Mouse (Mus musculus): ENCODE data around the gene Gm28308.

Gene Gm28308

GRCm38 (mm10) chr6:52167736-52168161 is 45.4 kb downstream of the Gm28308 start:
- DNase-seq (ENCODE audit: low spot score in 2 of 2) = no peak

- no peak for DNase-seq (ENCODE audit: low spot score in 2 of 2)
Measured at GRCm38 (mm10) chr6:52167176-52167575, 46.0 kb downstream of the Gm28308 start.

GRCm38 (mm10) chr6:52166431-52167077 is 46.6 kb downstream of the Gm28308 start:
- DNase-seq (ENCODE audit: low spot score in 2 of 2) = no peak

GRCm38 (mm10) chr6:52165441-52166370 is 47.4 kb downstream of the Gm28308 start:
- DNase-seq (ENCODE audit: low spot score in 2 of 2) = no peak

GRCm38 (mm10) chr6:52164626-52165440 is 48.3 kb downstream of the Gm28308 start, which contains the start of gene Hoxa2:
Hoxa2 (minus strand) TSS chr6:52164831.
- DNase-seq (ENCODE audit: low spot score in 2 of 2) = no peak

GRCm38 (mm10) chr6:52164051-52164625 is 49.0 kb downstream of the Gm28308 start:
- DNase-seq (ENCODE audit: low spot score in 2 of 2) = no peak

- DNase-seq (ENCODE audit: low spot score in 2 of 2) = no peak
Measured at GRCm38 (mm10) chr6:52163366-52164031, 49.6 kb downstream of the Gm28308 start.

GRCm38 (mm10) chr6:52162611-52163365 is 50.4 kb downstream of the Gm28308 start:
- no peak for DNase-seq (ENCODE audit: low spot score in 2 of 2)

GRCm38 (mm10) chr6:52162093-52162380 is 51.1 kb downstream of the Gm28308 start:
- DNase-seq (ENCODE audit: low spot score in 2 of 2) = no peak

- no peak for DNase-seq (ENCODE audit: low spot score in 2 of 2)
Measured at GRCm38 (mm10) chr6:52161336-52162092, 51.6 kb downstream of the Gm28308 start.

GRCm38 (mm10) chr6:52160511-52161335 is 52.4 kb downstream of the Gm28308 start:
- no peak for DNase-seq (ENCODE audit: low spot score in 2 of 2)

GRCm38 (mm10) chr6:52159979-52160378 is 53.2 kb downstream of the Gm28308 start:
- DNase-seq (ENCODE audit: low spot score in 2 of 2) = no peak

GRCm38 (mm10) chr6:52159164-52159761 is 53.9 kb downstream of the Gm28308 start:
- no peak for DNase-seq (ENCODE audit: low spot score in 2 of 2)

GRCm38 (mm10) chr6:52158276-52159051 is 54.7 kb downstream of the Gm28308 start, which contains the start of gene Hoxa1:
Hoxa1 (minus strand) TSS chr6:52158317.
- DNase-seq (ENCODE audit: low spot score in 2 of 2) = no peak

- no peak for DNase-seq (ENCODE audit: low spot score in 2 of 2)
Measured at GRCm38 (mm10) chr6:52157466-52158275, 55.5 kb downstream of the Gm28308 start.

- DNase-seq (ENCODE audit: low spot score in 2 of 2) = no peak
Measured at GRCm38 (mm10) chr6:52156551-52157200, 56.5 kb downstream of the Gm28308 start.

All from frontal cortex, postnatal 25 days (tissue).